Mouse (Mus musculus): ENCODE results near the gene Rpl39.

Rpl39 gene

GRCm38 (mm10) chrX:37068766-37069165, 16.4 kb downstream of the Rpl39 start:
- in situ Hi-C loops (cut with MboI; ENCODE audit: low sequenced_read_pairs) = loop anchor here (25.0 kb wide), 1 partner anchor 556 kb away; no protein-coding TSS in a partner anchor

- in situ Hi-C loops (cut with MboI; ENCODE audit: low sequenced_read_pairs) = loop anchor here (25.0 kb wide), 1 partner anchor 555 kb away; no protein-coding TSS in a partner anchor
These were observed 17.9 kb downstream of the Rpl39 start for GRCm38 (mm10) chrX:37067299-37067698.

GRCm38 (mm10) chrX:37063902-37064301, 21.3 kb downstream of the Rpl39 start:
- in situ Hi-C loops (cut with MboI; ENCODE audit: low sequenced_read_pairs) = loop anchor here (25.0 kb wide), 1 partner anchor 552 kb away; no protein-coding TSS in a partner anchor

GRCm38 (mm10) chrX:37048890-37049823, 36.0 kb downstream of the Rpl39 start:
- in situ Hi-C loops (cut with MboI; ENCODE audit: low sequenced_read_pairs) = loop anchor here (25.0 kb wide), 1 partner anchor 112 kb away; no protein-coding TSS in a partner anchor

- in situ Hi-C loops (cut with MboI; ENCODE audit: low sequenced_read_pairs) = loop anchor here (25.0 kb wide), 1 partner anchor 111 kb away; no protein-coding TSS in a partner anchor
These were observed 36.9 kb downstream of the Rpl39 start, which contains the start of gene Sowahd for GRCm38 (mm10) chrX:37048066-37048889. Gene Sowahd (plus strand): TSS chrX:37048845.

GRCm38 (mm10) chrX:37042726-37043125, 42.5 kb downstream of the Rpl39 start:
- in situ Hi-C loops (cut with MboI; ENCODE audit: low sequenced_read_pairs) = loop anchor here (25.0 kb wide), 1 partner anchor 105 kb away; no protein-coding TSS in a partner anchor
